Mouse (Mus musculus) kidney, adult 2 months (tissue): ENCODE results near the gene Gmds. TPM values are rescaled to one million over a fixed set of nuclear protein-coding genes. Genes with fewer than 3 reads are reported as not detected.

Source experiments
- DNase-seq: peaks from one replicate; pipeline ENCODE4 v3.0.0; 2021
- H3K27ac ChIP-seq: fragments of 200-500 bp; 2 replicates; pipeline ENCODE4 v1.5.1; 2012; ENCODE audit warnings: low read depth, low read length, control low read depth, inconsistent platforms; ENCODE audit not compliant: insufficient read depth
- H3K27me3 ChIP-seq: fragments of 200-500 bp; replicated peaks from 2 replicates; pipeline ENCODE4 v1.6.1; 2012; ENCODE audit warnings: mild to moderate bottlenecking, moderate library complexity, low read length, inconsistent platforms; ENCODE audit not compliant: control insufficient read depth, insufficient read depth
- H3K36me3 ChIP-seq: fragments of 200-500 bp; 2 replicates; pipeline ENCODE4 v1.6.1; 2012; ENCODE audit warnings: mild to moderate bottlenecking, moderate library complexity, low read length, inconsistent platforms; ENCODE audit not compliant: control insufficient read depth, insufficient read depth
- H3K4me1 ChIP-seq: fragments of 200-500 bp; 2 replicates; pipeline ENCODE4 v1.6.1; 2011; ENCODE audit warnings: low read length; ENCODE audit not compliant: control insufficient read depth, insufficient read depth
- H3K4me3 ChIP-seq: fragments of 200-500 bp; 2 replicates; pipeline ENCODE4 v1.5.1; 2011; ENCODE audit warnings: mild to moderate bottlenecking, low read depth, low read length, control low read depth; ENCODE audit not compliant: insufficient read depth
- CTCF ChIP-seq: fragments of 200-500 bp; conservative IDR thresholded peaks from 2 replicates; pipeline ENCODE4 v1.5.1; 2011; ENCODE audit warnings: low read depth, mild to moderate bottlenecking, control low read depth, low read length, moderate library complexity, mixed read lengths; ENCODE audit not compliant: insufficient read depth, insufficient read length
- POLR2A ChIP-seq: fragments of 200-500 bp; IDR thresholded peaks from one replicate; pipeline ENCODE4 v1.6.1; 2011; ENCODE audit warnings: low read depth, low read length, control low read depth
- WGBS: fragments of 180-500 bp; shearing (Covaris S2); methylation state at CpG from one replicate; pipeline ENCODE4 v1.1.7; 2018; 5-methylcytosine and 5-hydroxymethylcytosine counted together
- polyA plus RNA-seq: library from polyadenylated mRNA; depleted of rRNA; stranded (reverse); fragments of >200 nt; gene quantifications from 2 replicates; pipeline ENCODE4 v1.2.3, GENCODE M21; 2012

Gene Gmds
- polyA plus RNA-seq, 1 experiment, result 15.7 TPM

DNA sequence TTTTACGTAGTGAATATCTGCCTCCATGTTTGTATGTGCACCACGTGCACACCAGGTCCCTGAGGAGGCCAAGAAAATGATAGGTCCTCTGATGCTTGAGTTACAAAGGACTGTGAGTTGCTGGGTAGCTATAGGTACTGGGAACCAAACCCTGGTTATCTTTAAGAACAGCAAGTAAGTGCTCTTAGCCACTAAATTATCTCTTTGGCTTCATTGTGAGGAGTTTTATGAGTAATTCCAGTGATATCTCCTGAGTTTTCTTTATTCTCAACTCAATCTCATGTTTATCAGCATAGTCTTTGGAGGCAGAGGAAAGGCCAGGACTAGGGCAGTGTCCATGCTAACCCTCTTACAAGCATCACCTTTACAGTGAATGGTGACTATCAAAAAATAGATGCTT, 370.3 kb downstream of the Gmds start:
- no peak overlapping the region for H3K27ac ChIP-seq
- H3K27me3 ChIP-seq, result no peaks in the 10 kb centered on the region
- 91% methylated on average over 2 of the region's 2 CpGs for WGBS
- no peak overlapping the region for H3K4me3 ChIP-seq
- H3K36me3 ChIP-seq, result no peaks in the 10 kb centered on the region
- TF ChIP-seq POLR2A (no peak), CTCF (no peak)
- no peak for DNase-seq
- H3K4me1 ChIP-seq, result no peaks in the 10 kb centered on the region

- no peaks in the 10 kb centered on the region for H3K36me3 ChIP-seq
- H3K4me3 ChIP-seq, result no peak overlapping the region
- WGBS, result 65% methylated on average over 3 of the region's 3 CpGs
- no peak for TF ChIP-seq POLR2A
- TF ChIP-seq CTCF, result no peak
- no peaks in the 10 kb centered on the region for H3K4me1 ChIP-seq
- H3K27me3 ChIP-seq, result no peaks in the 10 kb centered on the region
- H3K27ac ChIP-seq, result no peak overlapping the region
- DNase-seq, result no peak
Observed at GRCm38 (mm10) chr13:31966931-31967532, 371.5 kb downstream of the Gmds start.

- TF ChIP-seq CTCF, result no peak
- TF ChIP-seq POLR2A, result no peak
- Histone ChIP-seq H3K4me1 (no peaks in the 10 kb centered on the region), H3K27ac (no peak overlapping the region), H3K4me3 (no peak overlapping the region), H3K36me3 (no peaks in the 10 kb centered on the region), H3K27me3 (no peaks in the 10 kb centered on the region)
- 61% methylated on average over 3 of the region's 3 CpGs for WGBS
- DNase-seq, result no peak
Observed at GRCm38 (mm10) chr13:31960514-31960913, 378.0 kb downstream of the Gmds start.

- no peak overlapping the region for H3K27ac ChIP-seq
Observed at GRCm38 (mm10) chr13:31958346-31959335, 379.9 kb downstream of the Gmds start.

GRCm38 (mm10) chr13:31956584-31956983, 382.0 kb downstream of the Gmds start:
- no peak for TF ChIP-seq POLR2A
- TF ChIP-seq CTCF, result peak; percentile 84
- 81% methylated on average over 6 of the region's 6 CpGs for WGBS
- H3K36me3 ChIP-seq, result no peaks in the 10 kb centered on the region
- H3K27me3 ChIP-seq, result no peaks in the 10 kb centered on the region
- H3K4me3 ChIP-seq, result no peak overlapping the region
- H3K4me1 ChIP-seq, result no peaks in the 10 kb centered on the region
- peak; percentile 73 for DNase-seq
- no peak overlapping the region for H3K27ac ChIP-seq

More at GRCm38 (mm10) chr13:31958346-31959335, 379.9 kb downstream of the Gmds start:
- no peak for DNase-seq
- TF ChIP-seq POLR2A (no peak), CTCF (no peak)
- H3K4me3 ChIP-seq, result no peak overlapping the region
- H3K36me3 ChIP-seq, result no peaks in the 10 kb centered on the region
- WGBS, result 67% methylated on average over 13 of the region's 13 CpGs
- no peaks in the 10 kb centered on the region for H3K4me1 ChIP-seq
- H3K27me3 ChIP-seq, result no peaks in the 10 kb centered on the region

GRCm38 (mm10) chr13:31956112-31956511, 382.4 kb downstream of the Gmds start:
- Histone ChIP-seq H3K4me3 (no peak overlapping the region), H3K4me1 (no peaks in the 10 kb centered on the region)
- WGBS, result 75% methylated on average over 4 of the region's 4 CpGs

DNA sequence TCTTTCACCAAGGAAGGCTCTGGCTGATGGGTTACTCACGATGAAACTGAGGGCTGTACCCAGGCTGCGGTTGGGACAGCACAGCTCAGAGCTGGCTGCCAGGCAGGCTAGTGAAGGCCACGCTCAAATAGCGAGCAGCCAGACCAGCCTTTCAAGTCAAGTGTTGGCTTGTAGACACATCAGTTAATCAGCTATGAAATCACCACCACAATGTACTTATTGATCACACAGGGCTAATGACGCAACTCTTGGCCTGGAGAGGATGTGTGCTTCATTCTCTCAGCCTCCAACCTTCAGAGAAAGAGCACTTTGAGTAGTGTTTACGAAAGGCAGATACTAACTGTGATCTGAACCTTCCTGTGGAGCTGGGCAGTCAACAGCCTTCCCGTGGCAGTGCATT, 383.4 kb downstream of the Gmds start:
- H3K36me3 ChIP-seq, result no peaks in the 10 kb centered on the region
- TF ChIP-seq CTCF, result no peak
- no peak for TF ChIP-seq POLR2A
- no peaks in the 10 kb centered on the region for H3K4me1 ChIP-seq
- H3K27me3 ChIP-seq, result no peaks in the 10 kb centered on the region
- no peak for DNase-seq
- WGBS, result 83% methylated on average over 7 of the region's 7 CpGs
- no peak overlapping the region for H3K27ac ChIP-seq
- no peak overlapping the region for H3K4me3 ChIP-seq

More at GRCm38 (mm10) chr13:31956112-31956511, 382.4 kb downstream of the Gmds start:
- Histone ChIP-seq H3K36me3 (no peaks in the 10 kb centered on the region), H3K27ac (no peak overlapping the region), H3K27me3 (no peaks in the 10 kb centered on the region)
- TF ChIP-seq CTCF (no peak), POLR2A (no peak)
- no peak for DNase-seq
